Mouse (Mus musculus) spleen, adult 2 months (tissue): ENCODE data around the gene Vti1a.

Experiments used
- CTCF ChIP-seq: fragments of 200-500 bp; IDR thresholded peaks from 2 replicates; pipeline ENCODE4 v1.5.1; 2011; ENCODE audit warnings: mild to moderate bottlenecking, inconsistent platforms; ENCODE audit not compliant: insufficient read depth, insufficient read length, insufficient replicate concordance; ENCODE audit errors: extremely low read depth
- POLR2A ChIP-seq: fragments of 200-500 bp; IDR thresholded peaks from 2 replicates; pipeline ENCODE4 v1.6.1; 2011; ENCODE audit warnings: low read depth, low read length, inconsistent platforms

GRCm38 (mm10) chr19:55401638-55402037 lies 85.5 kb downstream of the Vti1a start:
- TF ChIP-seq POLR2A: no peak
- no peak for TF ChIP-seq CTCF
